Mouse (Mus musculus): ENCODE results near the gene Prkn. TPM values are rescaled to one million over a fixed set of nuclear protein-coding genes. Genes with fewer than 3 reads are reported as not detected.

Gene Prkn
- polyA plus RNA-seq, 1 experiment from 2014 or later, result 1.5 TPM

- Histone ChIP-seq H3K9me3 (no peaks in the 10 kb centered on the region), H3K4me2 (replicated peaks) (no peak overlapping the region), H3K4me3 (replicated peaks) (no peak overlapping the region), H3K27ac (no peak overlapping the region), H3K27me3 (replicated peaks) (no peaks in the 10 kb centered on the region), H3K36me3 (no peaks in the 10 kb centered on the region), H3K4me1 (replicated peaks) (no peaks in the 10 kb centered on the region), H3K9ac (no peak overlapping the region)
- WGBS, result 86% methylated on average over 3 of the region's 3 CpGs
- ATAC-seq, result no peak
These were observed 61.6 kb downstream of the Prkn start for GRCm38 (mm10) chr17:10901686-10902228.

- Histone ChIP-seq H3K36me3 (no peaks in the 10 kb centered on the region), H3K4me1 (replicated peaks) (no peaks in the 10 kb centered on the region), H3K4me2 (replicated peaks) (no peak overlapping the region), H3K9ac (no peak overlapping the region), H3K9me3 (no peaks in the 10 kb centered on the region), H3K27me3 (replicated peaks) (no peaks in the 10 kb centered on the region), H3K4me3 (replicated peaks) (no peak overlapping the region), H3K27ac (no peak overlapping the region)
- ATAC-seq, result no peak
These were observed 96.5 kb downstream of the Prkn start for GRCm38 (mm10) chr17:10936698-10937097.

- H3K36me3 ChIP-seq, result no peaks in the 10 kb centered on the region
- no peaks in the 10 kb centered on the region for H3K27me3 ChIP-seq (replicated peaks)
- no peak overlapping the region for H3K9ac ChIP-seq
- WGBS, result 55% methylated on average over 8 of the region's 8 CpGs
- no peak overlapping the region for H3K4me2 ChIP-seq (replicated peaks)
- no peak overlapping the region for H3K27ac ChIP-seq
- ATAC-seq, result no peak
- no peaks in the 10 kb centered on the region for H3K4me1 ChIP-seq (replicated peaks)
- H3K9me3 ChIP-seq, result no peaks in the 10 kb centered on the region
- H3K4me3 ChIP-seq (replicated peaks), result no peak overlapping the region
These were observed 97.7 kb downstream of the Prkn start for GRCm38 (mm10) chr17:10937844-10938243.

GRCm38 (mm10) chr17:10938755-10939154 lies 98.6 kb downstream of the Prkn start:
- Histone ChIP-seq H3K27me3 (replicated peaks) (no peaks in the 10 kb centered on the region), H3K36me3 (no peaks in the 10 kb centered on the region), H3K4me2 (replicated peaks) (no peak overlapping the region), H3K9me3 (no peaks in the 10 kb centered on the region), H3K27ac (no peak overlapping the region), H3K4me3 (replicated peaks) (no peak overlapping the region), H3K9ac (no peak overlapping the region), H3K4me1 (replicated peaks) (no peaks in the 10 kb centered on the region)
- 43% methylated on average over 1 of the region's 1 CpGs for WGBS
- no peak for ATAC-seq

DNA sequence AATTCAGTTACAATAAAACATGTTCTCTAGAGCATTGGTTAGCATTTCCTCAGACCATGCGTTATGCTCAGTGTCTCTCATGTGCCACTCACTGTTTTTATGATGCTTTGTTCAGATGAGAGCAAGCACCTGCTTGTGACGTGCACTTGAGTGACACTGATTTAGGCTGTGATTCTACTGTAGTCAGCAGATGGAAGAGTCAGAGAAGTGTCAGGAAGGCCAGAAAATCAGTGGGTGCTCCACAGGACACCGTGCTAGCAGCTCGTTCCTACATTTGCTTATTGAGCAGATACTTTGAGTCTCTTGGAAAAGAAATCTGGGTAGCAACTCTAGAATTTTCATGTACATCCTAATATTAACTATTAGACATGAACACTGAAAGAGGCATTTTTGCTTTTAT lies 106.4 kb downstream of the Prkn start:
- no peaks in the 10 kb centered on the region for H3K9me3 ChIP-seq
- ATAC-seq, result no peak
- H3K4me1 ChIP-seq (replicated peaks), result no peaks in the 10 kb centered on the region
- WGBS, result 82% methylated on average over 4 of the region's 4 CpGs
- no peaks in the 10 kb centered on the region for H3K36me3 ChIP-seq
- no peaks in the 10 kb centered on the region for H3K27me3 ChIP-seq (replicated peaks)
- no peak overlapping the region for H3K9ac ChIP-seq
- no peak overlapping the region for H3K4me3 ChIP-seq (replicated peaks)
- no peak overlapping the region for H3K4me2 ChIP-seq (replicated peaks)
- no peak overlapping the region for H3K27ac ChIP-seq

DNA sequence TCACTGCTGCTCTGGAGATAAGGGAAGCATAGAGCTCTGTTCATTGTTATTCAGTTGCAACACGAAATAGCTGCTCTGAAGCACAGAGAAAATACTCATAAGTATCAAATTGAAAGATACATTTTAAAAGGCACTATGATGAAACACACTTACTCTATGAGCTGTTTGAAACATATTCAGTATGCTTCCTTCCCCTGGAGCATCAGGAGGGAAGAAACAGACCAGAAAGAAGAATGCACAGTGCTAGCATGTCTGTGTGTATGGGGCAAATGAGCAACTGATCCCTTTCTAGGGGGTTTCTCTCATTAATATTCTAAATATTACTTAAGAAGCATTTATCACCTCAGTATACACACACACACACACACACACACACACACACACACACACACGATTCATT lies 107.4 kb downstream of the Prkn start:
- no peaks in the 10 kb centered on the region for H3K4me1 ChIP-seq (replicated peaks)
- H3K9me3 ChIP-seq, result no peaks in the 10 kb centered on the region
- no peak overlapping the region for H3K9ac ChIP-seq
- WGBS, result 69% methylated on average over 2 of the region's 2 CpGs
- no peaks in the 10 kb centered on the region for H3K27me3 ChIP-seq (replicated peaks)
- no peak overlapping the region for H3K4me3 ChIP-seq (replicated peaks)
- no peak overlapping the region for H3K4me2 ChIP-seq (replicated peaks)
- no peaks in the 10 kb centered on the region for H3K36me3 ChIP-seq
- ATAC-seq, result no peak
- H3K27ac ChIP-seq, result no peak overlapping the region

- no peak overlapping the region for H3K27ac ChIP-seq
- no peak for ATAC-seq
- H3K4me1 ChIP-seq (replicated peaks), result no peaks in the 10 kb centered on the region
- no peaks in the 10 kb centered on the region for H3K36me3 ChIP-seq
- 69% methylated on average over 10 of the region's 10 CpGs for WGBS
- no peak overlapping the region for H3K9ac ChIP-seq
- no peaks in the 10 kb centered on the region for H3K27me3 ChIP-seq (replicated peaks)
- no peak overlapping the region for H3K4me3 ChIP-seq (replicated peaks)
- no peaks in the 10 kb centered on the region for H3K9me3 ChIP-seq
- no peak overlapping the region for H3K4me2 ChIP-seq (replicated peaks)
These were observed 119.1 kb downstream of the Prkn start for GRCm38 (mm10) chr17:10959066-10959864.

GRCm38 (mm10) chr17:10962151-10962550 lies 122.0 kb downstream of the Prkn start:
- Histone ChIP-seq H3K4me3 (replicated peaks) (no peak overlapping the region), H3K27me3 (replicated peaks) (no peaks in the 10 kb centered on the region), H3K9ac (no peak overlapping the region), H3K4me1 (replicated peaks) (no peaks in the 10 kb centered on the region), H3K4me2 (replicated peaks) (no peak overlapping the region), H3K9me3 (no peaks in the 10 kb centered on the region), H3K36me3 (no peaks in the 10 kb centered on the region), H3K27ac (no peak overlapping the region)
- no peak for ATAC-seq
- 90% methylated on average over 5 of the region's 5 CpGs for WGBS

DNA sequence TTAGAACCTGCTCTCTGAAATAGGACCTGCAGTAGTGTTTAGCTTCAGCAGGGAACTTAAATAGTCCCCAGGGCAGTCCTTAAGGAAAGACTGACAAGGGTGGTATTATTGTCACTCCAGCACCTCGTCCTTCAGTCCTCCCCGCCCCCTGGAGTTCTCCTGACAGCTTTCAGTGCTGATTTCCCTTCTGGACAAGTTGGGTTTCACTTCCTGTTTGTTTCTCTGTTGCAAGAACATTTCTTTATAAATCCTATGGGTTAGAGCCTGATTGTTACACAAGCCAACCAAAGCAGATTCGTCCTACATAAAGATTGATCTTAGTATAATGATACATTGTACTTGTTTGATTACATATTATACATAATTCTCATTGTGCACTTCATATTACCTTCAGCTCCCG lies 142.0 kb downstream of the Prkn start:
- Histone ChIP-seq H3K9ac (no peak overlapping the region), H3K4me1 (replicated peaks) (no peaks in the 10 kb centered on the region)
- no peak for ATAC-seq

DNA sequence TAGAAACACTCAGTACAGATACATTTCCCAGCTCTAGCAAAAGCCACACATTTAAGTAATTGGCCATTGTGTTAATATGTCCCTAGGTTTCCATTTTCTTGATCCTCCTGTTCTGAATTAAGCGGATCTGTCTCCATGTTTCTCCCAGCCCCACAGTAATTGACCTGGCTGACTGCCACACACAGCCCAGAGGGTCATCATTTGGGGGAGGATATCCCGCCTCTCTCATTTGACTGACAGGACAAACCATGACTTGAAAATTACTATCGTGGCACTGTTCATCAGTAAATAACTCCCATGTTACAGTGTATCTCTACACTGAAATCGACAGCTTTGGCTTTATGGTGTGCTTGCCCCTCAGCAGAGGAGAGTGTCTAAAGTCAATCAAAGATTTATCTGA lies 146.9 kb downstream of the Prkn start:
- Histone ChIP-seq H3K4me2 (replicated peaks) (no peak overlapping the region), H3K27ac (no peak overlapping the region), H3K27me3 (replicated peaks) (no peaks in the 10 kb centered on the region), H3K36me3 (no peaks in the 10 kb centered on the region), H3K4me1 (replicated peaks) (no peaks in the 10 kb centered on the region), H3K4me3 (replicated peaks) (no peak overlapping the region), H3K9me3 (no peaks in the 10 kb centered on the region), H3K9ac (no peak overlapping the region)
- ATAC-seq, result no peak
- 87% methylated on average over 4 of the region's 4 CpGs for WGBS

More for the DNA sequence above, 142.0 kb downstream of the Prkn start:
- Histone ChIP-seq H3K27ac (no peak overlapping the region), H3K36me3 (no peaks in the 10 kb centered on the region), H3K9me3 (no peaks in the 10 kb centered on the region), H3K4me2 (replicated peaks) (no peak overlapping the region), H3K4me3 (replicated peaks) (no peak overlapping the region), H3K27me3 (replicated peaks) (no peaks in the 10 kb centered on the region)
- 62% methylated on average over 4 of the region's 4 CpGs for WGBS

- no peaks in the 10 kb centered on the region for H3K36me3 ChIP-seq
- no peaks in the 10 kb centered on the region for H3K4me1 ChIP-seq (replicated peaks)
- no peak overlapping the region for H3K9ac ChIP-seq
- 83% methylated on average over 5 of the region's 5 CpGs for WGBS
- no peaks in the 10 kb centered on the region for H3K9me3 ChIP-seq
- no peak for ATAC-seq
- no peak overlapping the region for H3K4me2 ChIP-seq (replicated peaks)
- no peak overlapping the region for H3K27ac ChIP-seq
- no peaks in the 10 kb centered on the region for H3K27me3 ChIP-seq (replicated peaks)
- no peak overlapping the region for H3K4me3 ChIP-seq (replicated peaks)
These were observed 157.1 kb downstream of the Prkn start for GRCm38 (mm10) chr17:10997291-10997690.

DNA sequence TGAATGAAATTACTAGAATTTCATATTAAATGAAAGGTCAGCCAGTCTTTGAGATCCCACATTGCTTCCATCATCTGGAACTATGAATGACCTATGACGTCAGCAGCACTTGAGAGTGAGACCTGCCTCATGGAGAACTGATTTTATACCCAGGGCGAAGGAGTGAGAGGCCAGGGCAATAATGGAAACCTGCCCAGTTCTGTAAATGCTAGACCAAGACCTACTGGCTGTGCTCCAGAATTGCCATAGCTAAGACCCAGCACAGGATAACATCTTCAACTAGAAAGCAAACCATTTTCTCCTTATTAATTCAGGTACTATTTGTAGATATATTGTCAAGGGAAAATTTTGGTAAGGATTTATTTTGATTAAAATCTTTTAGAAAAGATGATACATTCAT lies 183.2 kb downstream of the Prkn start:
- Histone ChIP-seq H3K27me3 (replicated peaks) (no peaks in the 10 kb centered on the region), H3K4me1 (replicated peaks) (no peaks in the 10 kb centered on the region), H3K4me2 (replicated peaks) (no peak overlapping the region), H3K9me3 (no peaks in the 10 kb centered on the region), H3K9ac (no peak overlapping the region), H3K4me3 (replicated peaks) (no peak overlapping the region), H3K27ac (no peak overlapping the region), H3K36me3 (no peaks in the 10 kb centered on the region)
- WGBS, result 81% methylated on average over 2 of the region's 2 CpGs
- ATAC-seq, result no peak

DNA sequence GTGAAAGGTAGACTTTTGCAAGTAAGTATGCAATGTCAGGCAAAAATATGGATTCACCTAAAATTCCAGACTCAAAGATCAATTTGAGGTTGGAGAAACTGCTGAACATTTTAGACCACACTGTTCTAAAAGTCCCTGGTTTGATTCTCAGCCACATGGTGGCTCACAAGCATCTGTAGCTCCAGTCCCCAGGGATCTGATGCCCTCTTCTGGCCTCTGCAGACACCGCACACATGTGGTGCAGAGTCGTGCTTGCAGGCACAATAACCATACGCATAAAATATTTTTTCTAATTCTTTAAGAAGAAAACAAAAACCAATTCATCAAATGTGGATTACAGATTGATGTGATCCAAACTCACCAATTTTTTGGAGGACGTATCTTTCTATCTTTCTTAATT lies 189.2 kb downstream of the Prkn start:
- Histone ChIP-seq H3K27me3 (replicated peaks) (no peaks in the 10 kb centered on the region), H3K4me3 (replicated peaks) (no peak overlapping the region), H3K4me2 (replicated peaks) (no peak overlapping the region), H3K36me3 (no peaks in the 10 kb centered on the region), H3K9ac (no peak overlapping the region), H3K4me1 (replicated peaks) (no peaks in the 10 kb centered on the region), H3K27ac (no peak overlapping the region), H3K9me3 (no peaks in the 10 kb centered on the region)
- no peak for ATAC-seq
- WGBS, result 97% methylated on average over 4 of the region's 4 CpGs
